Mouse (Mus musculus): ENCODE results near the gene Lmbr1. TPM values are rescaled to one million over a fixed set of nuclear protein-coding genes. Genes with fewer than 3 reads are reported as not detected.
A peak's percentile ranks its signal among the peaks of the same experiment; 100 is the strongest.
"Not testable (repeated sequence)": the region's sequence is repeated elsewhere in the genome, so short reads cannot be mapped to it uniquely, and the experiment has no call there.

The Lmbr1 gene
- 10 to 100 TPM; 29.3 to 33.7 TPM for total RNA-seq (2021)
- long read RNA-seq, experiment 1, full-length matches to known transcripts: 30 of 45 reads
- long read RNA-seq, experiment 1, partial matches to known transcripts: 1 of 45 reads
- long read RNA-seq, experiment 1, other reads (novel, unspliced or antisense): 14 of 45 reads
- long read RNA-seq, experiment 2, full-length matches to known transcripts: 25 of 36 reads
- long read RNA-seq, experiment 2, partial matches to known transcripts: 1 of 36 reads
- long read RNA-seq, experiment 2, other reads (novel, unspliced or antisense): 10 of 36 reads

GRCm38 (mm10) chr5:29378298-29379036 is at the start of gene Lmbr1:
TSS of gene Lmbr1 (minus strand) at chr5:29378390.
- peak; percentile 91 to 93 for DNase-seq (ENCODE audit: low spot score in 2 of 2)

DNA sequence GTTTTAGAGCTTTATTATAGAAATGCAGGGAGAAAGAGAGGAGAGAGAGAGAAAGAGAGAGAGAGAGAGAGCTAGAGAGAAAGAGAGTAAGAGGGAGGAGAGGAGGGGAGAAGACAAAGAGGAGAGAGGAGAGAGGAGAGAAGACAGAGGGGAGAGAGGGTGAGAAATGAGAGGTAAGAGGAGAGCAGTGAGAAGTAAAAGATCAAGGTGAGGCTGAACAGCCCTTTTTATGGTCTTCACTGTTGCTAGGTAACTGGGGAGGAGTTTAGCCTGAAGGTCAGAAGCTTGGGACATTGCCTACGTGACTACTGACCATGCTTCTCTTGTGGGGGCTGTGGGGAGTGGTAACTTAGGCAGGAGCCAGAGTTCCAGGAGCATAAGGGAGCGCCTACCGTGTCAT is 45.1 kb upstream of the Lmbr1 start:
- DNase-seq (ENCODE audit: low spot score in 2 of 2): not testable (repeated sequence)

DNA sequence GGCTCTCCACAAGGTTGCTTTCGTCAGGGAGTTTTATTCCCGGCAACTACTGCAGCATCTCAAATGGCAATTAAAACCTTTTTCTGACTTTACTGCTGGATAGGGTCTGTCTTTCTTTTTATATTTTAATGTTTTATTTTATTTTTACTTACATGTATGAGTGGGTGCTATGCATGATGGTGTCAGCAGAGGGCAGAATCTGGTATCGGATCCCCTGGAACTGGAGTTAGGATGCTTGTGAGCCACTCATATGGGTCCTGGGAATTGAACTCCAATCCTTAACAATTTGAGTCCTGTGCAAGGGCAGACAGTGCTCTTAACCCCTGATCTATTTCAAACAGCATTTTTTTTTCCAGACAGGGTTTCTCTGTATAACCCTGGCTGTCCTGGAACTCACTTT is 34.9 kb upstream of the Lmbr1 start:
- DNase-seq (ENCODE audit: low spot score in 2 of 2): no peak

GRCm38 (mm10) chr5:29410854-29411253 is 32.7 kb upstream of the Lmbr1 start:
- DNase-seq (ENCODE audit: low spot score in 2 of 2): no peak

GRCm38 (mm10) chr5:29398427-29398826 is 20.2 kb upstream of the Lmbr1 start:
- no peak for DNase-seq (ENCODE audit: low spot score in 2 of 2)

- peak; percentile 50 to 64 for DNase-seq (ENCODE audit: low spot score in 2 of 2)
Measured at GRCm38 (mm10) chr5:29388944-29389765, 11.0 kb upstream of the Lmbr1 start.

DNA sequence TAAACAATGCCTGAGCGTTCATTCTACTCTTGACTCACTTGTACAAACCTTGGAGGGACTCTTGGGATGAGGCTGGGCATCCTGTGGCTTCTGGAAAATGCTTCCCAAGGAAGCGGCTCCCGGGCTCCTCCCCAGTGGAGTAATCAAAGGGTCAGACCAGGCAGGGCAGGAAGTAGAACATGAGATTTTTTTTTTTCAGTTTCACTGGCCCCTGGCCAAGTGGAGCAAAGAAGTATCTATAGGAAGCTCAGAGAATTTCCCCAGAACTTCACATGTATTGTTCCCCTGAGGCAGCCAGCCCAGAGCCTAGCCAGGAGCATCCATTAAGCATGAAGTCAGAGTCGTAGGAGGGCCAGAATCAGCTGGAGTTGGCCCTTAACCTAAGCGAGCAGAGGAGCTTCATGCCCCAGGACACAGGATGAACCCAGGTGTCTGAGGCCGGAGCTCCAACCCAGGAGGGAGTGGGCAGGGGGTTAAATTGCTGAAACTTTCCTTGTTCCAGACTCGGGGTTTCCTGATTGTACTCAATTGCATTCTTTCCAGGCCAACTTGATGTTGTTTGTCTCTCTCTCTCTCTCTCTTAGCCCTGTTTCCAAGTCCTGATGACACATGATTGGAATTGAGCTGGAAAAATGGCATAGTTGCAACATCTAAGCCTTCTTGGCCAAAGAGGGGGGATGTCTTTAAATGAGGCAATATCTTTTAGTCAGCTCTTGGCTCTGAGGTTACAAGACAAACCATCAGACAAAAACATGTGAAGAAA is 10.2 kb upstream of the Lmbr1 start:
- DNase-seq (ENCODE audit: low spot score in 2 of 2): no peak

GRCm38 (mm10) chr5:29387591-29387990 is 9.4 kb upstream of the Lmbr1 start:
- no peak for DNase-seq (ENCODE audit: low spot score in 2 of 2)

GRCm38 (mm10) chr5:29382776-29383175 is 4.6 kb upstream of the Lmbr1 start:
- no peak for DNase-seq (ENCODE audit: low spot score in 2 of 2)

GRCm38 (mm10) chr5:29380091-29380490 is 1.9 kb upstream of the Lmbr1 start:
- DNase-seq (ENCODE audit: low spot score in 2 of 2): no peak

- peak in 1 of 2 experiments; percentile 10 for DNase-seq (ENCODE audit: low spot score in 2 of 2)
Measured at GRCm38 (mm10) chr5:29377590-29378297, 446 bp downstream of the Lmbr1 start.

DNA sequence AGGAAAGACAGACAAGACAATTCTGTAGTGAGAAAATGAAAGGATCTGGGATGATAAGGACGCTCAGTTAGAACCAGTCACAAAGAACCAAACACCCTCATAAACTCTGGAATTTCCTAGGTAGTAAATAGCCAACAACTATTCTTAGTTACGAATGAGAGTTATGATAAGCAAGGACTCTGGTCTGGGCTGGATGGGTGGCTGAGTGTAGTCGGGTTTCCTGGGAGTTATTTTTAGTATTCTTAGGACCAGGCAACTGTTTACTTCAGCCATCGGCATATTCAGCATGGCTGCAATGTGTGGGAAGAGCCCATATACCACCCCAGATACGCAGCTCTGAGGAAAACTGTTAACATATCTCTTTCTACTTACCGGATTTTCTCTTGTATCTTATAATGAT is 14.7 kb downstream of the Lmbr1 start:
- no peak for DNase-seq (ENCODE audit: low spot score in 2 of 2)

DNA sequence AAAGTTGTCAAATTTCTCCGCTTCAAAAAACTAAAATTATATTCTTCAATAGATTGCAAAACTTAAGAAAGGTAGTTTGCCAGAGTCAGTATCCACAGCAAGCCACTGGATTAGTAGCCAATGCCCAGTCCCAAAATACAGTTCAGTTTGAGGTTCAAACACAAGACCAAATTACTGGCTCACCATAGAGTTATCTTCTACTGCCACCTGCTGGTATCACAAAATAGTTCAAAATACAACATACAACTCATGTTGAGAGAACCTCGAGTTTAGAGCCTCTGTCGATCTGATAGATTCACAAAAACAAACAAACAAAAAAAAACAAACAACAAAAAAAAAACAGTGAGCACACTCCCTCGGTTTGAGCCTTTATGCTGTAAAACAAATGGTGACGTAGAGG is 42.4 kb downstream of the Lmbr1 start:
- DNase-seq (ENCODE audit: low spot score in 2 of 2): peak in 1 of 2 experiments; percentile 53

DNA sequence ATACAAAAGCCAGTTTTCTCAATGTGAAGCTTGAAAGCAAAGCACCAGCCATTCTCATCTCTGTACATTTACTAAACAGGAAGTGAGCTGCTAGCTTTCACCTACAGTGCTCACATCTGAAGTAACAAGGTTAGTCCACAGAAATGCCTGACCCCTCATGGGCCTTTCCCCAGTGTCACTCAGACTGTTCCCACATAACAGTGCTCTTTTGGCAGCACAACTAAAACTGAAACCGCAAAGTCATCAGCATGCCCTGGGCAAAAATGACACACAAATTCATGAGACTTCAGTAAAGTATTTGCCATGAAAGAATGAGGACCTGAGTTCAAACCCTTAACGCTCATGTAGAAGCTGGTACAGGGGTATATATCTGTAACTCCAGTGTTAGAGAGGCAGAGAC is 55.7 kb downstream of the Lmbr1 start:
- DNase-seq (ENCODE audit: low spot score in 2 of 2): no peak

- DNase-seq (ENCODE audit: low spot score in 2 of 2): no peak
Measured at GRCm38 (mm10) chr5:29309191-29309590, 69.0 kb downstream of the Lmbr1 start.

GRCm38 (mm10) chr5:29293194-29293593 is 85.0 kb downstream of the Lmbr1 start:
- peak; percentile 21 to 61 for DNase-seq (ENCODE audit: low spot score in 2 of 2)

DNA sequence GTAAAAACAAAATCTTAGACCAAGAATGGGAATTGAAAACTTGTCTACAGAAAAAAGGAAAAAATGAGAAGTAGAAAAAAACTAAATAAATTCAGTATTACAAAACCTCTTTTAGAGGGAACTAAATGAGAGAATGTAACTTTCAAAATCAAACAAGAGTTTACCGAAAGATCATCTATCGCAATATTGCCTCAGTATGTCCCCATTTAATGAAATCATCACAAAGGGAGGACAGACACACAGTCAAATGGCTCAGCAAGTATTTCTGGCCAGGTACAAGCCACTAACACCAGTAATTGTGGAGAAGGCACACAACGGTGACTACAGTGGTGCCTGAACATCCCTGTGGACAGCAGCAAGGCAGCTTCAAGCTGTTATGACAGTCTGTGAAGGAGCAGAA is 88.1 kb downstream of the Lmbr1 start:
- DNase-seq (ENCODE audit: low spot score in 2 of 2): no peak

- no peak for DNase-seq (ENCODE audit: low spot score in 2 of 2)
Measured at GRCm38 (mm10) chr5:29289703-29290102, 88.5 kb downstream of the Lmbr1 start.

- no peak for DNase-seq (ENCODE audit: low spot score in 2 of 2)
Measured at GRCm38 (mm10) chr5:29281081-29281480, 97.1 kb downstream of the Lmbr1 start.

GRCm38 (mm10) chr5:29274746-29275145 is 103.4 kb downstream of the Lmbr1 start:
- DNase-seq (ENCODE audit: low spot score in 2 of 2): no peak

Measured in layer of hippocampus, postnatal 14 days (tissue).